Mouse (Mus musculus) urinary bladder, adult 2 months (tissue): Measurements from ENCODE around the gene Dclre1b. TPM values are rescaled to one million over a fixed set of nuclear protein-coding genes. Genes with fewer than 3 reads are reported as not detected.
A peak's percentile ranks its signal among the peaks of the same experiment; 100 is the strongest.
"Not testable (repeated sequence)": the region's sequence is repeated elsewhere in the genome, so short reads cannot be mapped to it uniquely, and the experiment has no call there.

Experiments used
- DNase-seq: peaks from one replicate; pipeline ENCODE4 v3.0.0; 2022; ENCODE audit warnings: low spot score
- polyA plus RNA-seq: library from polyadenylated mRNA; depleted of rRNA; stranded (reverse); fragments of >200 nt; gene quantifications from 2 replicates; pipeline ENCODE4 v1.2.3, GENCODE M21; 2012

The Dclre1b gene
- polyA plus RNA-seq, 1 experiment, result 8.1 TPM

- DNase-seq, result no peak
Observed at GRCm38 (mm10) chr3:103810967-103811366, 1.7 kb upstream of the Dclre1b start.

GRCm38 (mm10) chr3:103809799-103810150, 531 bp upstream of the Dclre1b start:
- no peak for DNase-seq

DNA sequence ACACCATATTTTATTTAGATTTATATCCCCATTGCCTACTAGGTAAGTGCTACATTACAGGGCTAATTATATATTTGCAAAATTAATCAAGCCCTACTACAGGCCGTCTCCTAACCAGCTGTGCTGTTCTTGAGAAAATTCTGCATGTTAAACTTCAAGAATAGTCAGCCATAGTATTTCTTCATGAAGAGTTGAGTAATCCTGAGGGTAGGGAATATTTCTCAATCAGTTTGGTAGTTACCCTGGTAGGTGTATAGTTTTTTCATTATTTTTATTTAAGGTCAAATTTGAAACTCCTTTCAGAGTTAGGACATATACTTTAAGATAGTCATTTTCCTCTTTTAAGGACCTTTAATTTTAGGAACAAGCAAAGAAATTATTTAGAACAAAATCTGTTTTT, 3.6 kb downstream of the Dclre1b start:
- no peak for DNase-seq

DNA sequence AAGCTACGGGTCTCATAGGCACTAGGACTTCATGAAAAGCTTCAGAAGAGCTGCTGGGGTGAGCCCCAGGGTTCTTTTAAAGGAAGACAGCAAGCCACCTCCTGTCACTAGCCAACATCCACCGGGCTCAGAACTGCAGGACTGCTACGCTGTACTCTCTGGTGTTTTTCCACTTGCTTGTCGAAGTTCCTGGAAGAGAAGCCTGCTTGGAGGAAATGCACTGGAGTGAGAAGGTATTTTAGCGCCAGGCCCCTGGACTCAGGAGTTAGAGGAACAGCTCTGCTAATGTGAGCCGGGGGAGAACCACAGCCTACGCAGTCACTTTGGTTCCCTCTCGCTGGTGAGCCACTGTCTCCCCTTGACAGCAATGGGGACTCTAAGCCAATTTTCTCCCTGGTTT, 6.4 kb downstream of the Dclre1b start:
- no peak for DNase-seq

GRCm38 (mm10) chr3:103801631-103802531, 7.4 kb downstream of the Dclre1b start:
- peak; percentile 44 for DNase-seq

DNA sequence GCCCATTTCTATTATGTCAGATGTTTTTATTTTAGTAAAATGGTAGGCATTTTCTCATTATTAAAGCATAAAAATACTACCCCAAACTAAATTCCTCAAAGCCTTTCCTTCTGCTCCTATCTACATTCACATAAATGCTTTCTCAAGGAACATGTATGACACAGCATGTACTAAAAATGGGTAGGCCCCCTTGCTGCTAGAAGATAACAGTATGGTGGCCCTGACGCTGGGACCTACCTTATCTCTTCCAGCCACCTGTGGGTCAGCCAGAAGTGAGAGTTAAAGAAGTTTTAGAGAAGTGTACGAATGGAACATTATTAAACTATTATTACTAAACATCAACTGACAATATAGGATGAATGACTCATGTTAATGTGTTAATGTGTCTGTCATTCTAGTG, 9.7 kb downstream of the Dclre1b start:
- DNase-seq, result no peak

GRCm38 (mm10) chr3:103796389-103796788, 12.9 kb downstream of the Dclre1b start:
- no peak for DNase-seq

- no peak for DNase-seq
Observed at GRCm38 (mm10) chr3:103792566-103792965, 16.7 kb downstream of the Dclre1b start.

- DNase-seq, result not testable (repeated sequence)
Observed at GRCm38 (mm10) chr3:103792111-103792406, 17.2 kb downstream of the Dclre1b start.

DNA sequence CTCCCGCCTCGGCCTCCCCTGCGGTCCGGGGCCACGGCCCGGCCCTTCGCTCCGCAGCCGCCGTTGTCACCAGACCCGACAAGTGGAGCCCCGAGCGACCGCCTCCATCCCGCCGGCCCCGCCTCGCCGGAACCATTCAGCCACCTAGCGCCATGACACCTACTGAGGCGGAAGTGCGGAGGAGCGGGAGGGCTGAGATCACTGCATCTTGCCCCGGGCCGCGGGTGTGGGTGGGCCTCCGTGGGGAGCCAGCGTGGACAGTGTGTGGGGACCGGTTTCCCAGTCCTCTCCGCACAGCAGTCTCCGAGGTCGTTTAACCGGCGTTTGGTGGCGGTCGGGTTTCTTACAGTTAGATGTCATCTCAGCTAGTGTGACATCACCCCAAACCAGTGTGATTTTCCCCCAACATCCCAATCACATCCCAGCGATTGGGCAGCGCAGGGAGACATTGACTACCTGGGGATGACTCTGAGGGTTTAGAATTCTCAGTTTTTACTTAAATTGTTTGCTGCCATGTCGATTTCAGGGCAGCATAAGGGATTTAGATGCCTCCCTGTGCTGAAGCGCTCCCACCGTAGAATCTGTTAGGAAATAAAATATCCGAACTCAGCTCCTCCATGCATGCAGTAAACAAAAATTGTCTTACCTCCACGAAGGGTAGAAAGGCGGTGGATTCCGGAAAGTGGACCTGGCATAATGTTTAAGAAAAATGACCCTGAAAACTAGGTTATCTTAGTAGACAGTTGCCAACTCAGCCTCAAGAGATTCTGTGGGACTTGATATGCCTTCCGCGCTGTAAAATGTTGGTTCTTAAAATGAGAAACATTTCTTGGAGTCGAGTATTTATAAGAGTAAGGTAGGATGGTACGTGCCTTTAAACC, 17.8 kb downstream of the Dclre1b start, which contains the start of gene Hipk1:
Hipk1 (minus strand) TSS at position 334 of the 881 bp plus-strand sequence.
- DNase-seq, result peak; percentile 90

GRCm38 (mm10) chr3:103790346-103791145, 18.7 kb downstream of the Dclre1b start:
- DNase-seq, result peak; percentile 59

DNA sequence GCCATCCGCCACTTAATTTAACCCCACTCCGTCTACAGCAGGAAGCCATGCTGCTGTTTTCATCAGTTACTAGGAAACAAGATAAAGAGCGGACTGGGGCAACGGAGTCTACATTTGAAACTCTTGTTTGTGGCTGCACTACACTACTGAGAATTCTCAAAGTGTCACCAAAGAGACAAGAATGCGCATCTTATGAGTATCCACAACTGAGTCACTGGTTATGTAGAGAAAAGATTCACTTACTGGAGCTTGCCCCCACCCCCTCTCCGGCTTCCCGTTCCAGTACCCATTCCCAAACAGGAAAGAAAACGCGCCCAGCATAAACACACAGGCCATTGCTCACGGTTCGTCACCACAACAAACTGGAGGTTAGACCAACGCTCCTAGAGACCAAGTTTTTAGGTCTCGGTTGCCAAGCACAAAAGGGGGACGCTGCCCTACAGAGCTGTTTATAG, 19.3 kb downstream of the Dclre1b start:
- DNase-seq, result no peak

DNA sequence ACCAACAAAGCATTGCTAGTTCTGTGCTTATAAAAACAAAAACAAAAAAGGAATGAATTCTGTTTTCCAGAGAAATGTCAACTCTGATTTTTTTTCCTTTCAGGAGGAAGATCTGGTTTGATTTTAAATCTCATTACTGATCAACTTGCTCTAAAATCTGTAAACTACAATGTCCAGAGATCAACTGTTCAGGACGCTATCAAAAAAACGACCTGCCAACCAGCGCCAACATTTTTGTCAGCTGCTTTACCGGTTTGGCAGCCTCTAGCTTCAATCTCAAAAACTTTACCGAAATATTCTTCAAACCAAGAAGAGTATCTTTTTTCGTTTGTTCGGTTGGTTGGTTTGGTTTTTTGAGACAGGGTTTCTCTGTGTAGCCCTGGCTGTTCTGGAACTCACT, 20.1 kb downstream of the Dclre1b start:
- no peak for DNase-seq

GRCm38 (mm10) chr3:103787225-103787624, 22.0 kb downstream of the Dclre1b start:
- DNase-seq, result no peak

GRCm38 (mm10) chr3:103782844-103783609, 26.2 kb downstream of the Dclre1b start:
- DNase-seq, result no peak

DNA sequence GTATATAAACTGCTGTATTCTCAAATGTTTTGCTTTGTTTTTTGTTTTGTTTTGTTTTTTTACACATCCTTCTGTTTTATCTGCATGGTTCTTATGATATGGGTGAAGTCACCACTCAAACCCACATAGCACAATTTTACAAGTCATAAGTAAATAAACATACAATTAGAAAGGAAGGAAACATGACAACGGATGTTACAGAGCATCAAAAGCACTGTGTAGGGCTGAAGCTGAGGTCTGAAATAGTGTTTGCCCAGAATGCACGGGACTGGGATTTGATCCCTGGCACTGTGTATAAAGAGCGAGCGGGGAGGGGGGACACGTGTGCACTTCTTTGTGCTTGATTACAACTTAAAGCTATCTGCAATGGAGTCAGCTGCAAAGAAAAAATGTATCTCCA, 28.5 kb downstream of the Dclre1b start:
- DNase-seq, result no peak

DNA sequence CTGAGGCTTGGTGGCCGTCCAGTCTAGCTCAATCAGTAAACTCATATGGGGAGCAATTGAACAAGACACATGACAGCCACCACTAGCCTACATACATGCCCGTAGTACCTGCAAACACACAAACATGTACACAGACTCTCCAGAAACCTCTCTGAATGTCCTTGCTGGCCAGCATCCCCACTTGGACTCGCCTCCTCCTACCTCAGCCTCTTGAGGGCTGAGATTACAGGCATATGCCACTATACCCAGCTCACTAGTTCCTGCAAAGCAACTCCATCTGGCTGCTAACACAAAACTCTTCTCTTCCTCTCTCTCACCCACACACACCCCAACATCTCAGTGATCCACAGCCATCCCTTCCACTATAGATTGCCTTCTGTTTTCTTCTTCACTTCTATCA, 29.0 kb downstream of the Dclre1b start:
- DNase-seq, result no peak

DNA sequence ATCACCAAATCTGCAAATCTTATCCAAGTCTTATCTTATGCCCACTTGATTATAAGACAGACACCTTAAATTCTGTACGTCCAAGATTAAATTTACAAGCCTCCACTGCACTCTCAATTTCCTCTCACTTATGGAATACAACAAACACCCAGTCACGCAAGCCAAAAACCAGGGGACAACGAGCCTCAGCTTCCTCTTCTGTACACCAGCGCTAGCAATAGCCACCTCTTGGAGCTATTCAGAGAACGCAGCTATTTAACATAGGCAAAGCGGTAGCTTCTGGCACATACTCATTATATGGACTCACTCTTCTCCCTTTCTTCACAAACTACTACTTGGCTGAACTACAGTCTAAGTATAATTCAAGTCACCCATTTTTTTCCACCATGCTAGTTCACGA, 30.1 kb downstream of the Dclre1b start:
- DNase-seq, result no peak

GRCm38 (mm10) chr3:103778660-103779059, 30.6 kb downstream of the Dclre1b start:
- no peak for DNase-seq

DNA sequence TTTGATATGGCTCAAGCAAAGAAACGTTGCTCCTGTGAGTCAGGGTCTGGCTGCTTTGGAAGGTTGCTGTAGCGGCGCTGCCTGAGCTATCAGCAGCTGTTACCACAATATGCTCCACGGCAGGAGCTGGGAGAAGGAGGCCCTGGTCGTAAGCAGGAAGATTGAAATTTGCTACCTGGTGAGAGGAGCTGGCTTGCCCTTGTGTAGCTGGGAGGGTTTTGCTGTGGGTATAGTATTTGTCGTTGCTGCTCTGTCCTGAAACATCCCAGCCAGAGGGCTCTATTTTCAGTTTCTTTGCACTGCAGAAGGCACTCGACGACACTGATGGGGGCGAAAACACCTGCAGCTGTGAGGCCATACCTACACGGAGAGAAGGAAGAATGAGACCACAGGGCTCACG, 31.3 kb downstream of the Dclre1b start:
- no peak for DNase-seq

DNA sequence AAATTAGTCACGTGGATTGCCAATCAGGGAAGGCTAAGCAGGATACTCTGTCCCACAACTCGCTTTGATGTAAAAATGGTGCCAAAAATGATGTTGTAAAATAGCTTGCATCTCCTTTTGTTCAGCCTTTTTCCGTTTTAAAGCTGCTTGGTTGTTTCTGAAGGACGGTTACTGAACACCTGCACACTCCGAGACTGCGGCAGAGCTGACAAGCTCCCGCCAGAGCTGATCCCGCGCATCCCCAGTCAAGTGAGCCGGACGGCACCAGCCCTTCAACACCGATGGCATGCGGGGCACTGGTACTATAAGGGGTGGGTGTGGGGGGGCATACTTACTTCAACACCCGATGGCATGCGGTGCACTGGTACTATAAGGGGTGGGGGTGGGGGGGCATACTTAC, 35.2 kb downstream of the Dclre1b start:
- DNase-seq, result no peak
